8 mouse cellular contexts compared by ENCODE assay signal in genomic region chrX:133688840-133689239, GRCm38 (mm10). TPM values are rescaled to one million over a fixed set of nuclear protein-coding genes. Genes with fewer than 3 reads are reported as not detected.
DNase-seq lines count a peak whose midpoint lies in the region; ATAC-seq and TF ChIP-seq lines count a peak whose summit lies in the region.

Gene Pcdh19 (minus strand): TSS chrX:133688987.

- TF ChIP-seq POLR2A in kidney, adult 2 months (IDR thresholded peaks at IDR 0.05; ENCODE audit: low read depth, low read length) = peak; percentile 22

- no peaks in the 10 kb centered on the region for H3K36me3 ChIP-seq in embryonic facial prominence, embryonic 13.5 days
- H3K36me3 ChIP-seq in kidney, adult 2 months (ENCODE audit: control insufficient read depth, insufficient read depth, low read length) = no peaks in the 10 kb centered on the region
- H3K36me3 ChIP-seq in limb, embryonic 15.5 days = no peaks in the 10 kb centered on the region
- no peaks in the 10 kb centered on the region for H3K36me3 ChIP-seq in midbrain, embryonic 16.5 days (ENCODE audit: control insufficient read depth, insufficient read depth, low read length)

- H3K4me1 ChIP-seq in embryonic facial prominence, embryonic 13.5 days = no peaks in the 10 kb centered on the region
- no peaks in the 10 kb centered on the region for H3K4me1 ChIP-seq in kidney, adult 2 months (ENCODE audit: control insufficient read depth, insufficient read depth, low read length)
- 0 out of 2 replicates have a peak, but pooled peaks cover 3% of the 10 kb centered on the region for H3K4me1 ChIP-seq in limb, embryonic 15.5 days
- no peaks in the 10 kb centered on the region for H3K4me1 ChIP-seq in midbrain, embryonic 16.5 days (ENCODE audit: control insufficient read depth, insufficient read depth, low read length)

- no peaks in the 10 kb centered on the region for H3K9me3 ChIP-seq in embryonic facial prominence, embryonic 13.5 days
- H3K9me3 ChIP-seq in limb, embryonic 15.5 days = no peaks in the 10 kb centered on the region
- no peaks in the 10 kb centered on the region for H3K9me3 ChIP-seq in midbrain, embryonic 16.5 days (replicated peaks; ENCODE audit: control insufficient read depth, low read length, poor library complexity, severe bottlenecking)

- peaks cover 55% of the 10 kb centered on the region for H3K27me3 ChIP-seq in embryonic facial prominence, embryonic 13.5 days
- H3K27me3 ChIP-seq in kidney, adult 2 months (replicated peaks; ENCODE audit: control insufficient read depth, insufficient read depth, low read length) = no peaks in the 10 kb centered on the region; the same call in 1 of the 2 replicates
- H3K27me3 ChIP-seq in limb, embryonic 15.5 days = peaks cover 54% of the 10 kb centered on the region
- H3K27me3 ChIP-seq in midbrain, embryonic 16.5 days (ENCODE audit: control insufficient read depth, insufficient read depth, low read depth, low read length) = no peaks in the 10 kb centered on the region

- H3K4me3 ChIP-seq in embryonic facial prominence, embryonic 13.5 days = peak within 1 kb of the TSS; percentile 55
- peak within 1 kb of the TSS; percentile 59 for H3K4me3 ChIP-seq in kidney, adult 2 months (ENCODE audit: insufficient read depth, low read depth, low read length)
- peak within 1 kb of the TSS; percentile 54 for H3K4me3 ChIP-seq in limb, embryonic 15.5 days
- peak within 1 kb of the TSS; percentile 61 for H3K4me3 ChIP-seq in midbrain, embryonic 16.5 days (ENCODE audit: low read depth, low read length)

- WGBS in embryonic facial prominence, embryonic 13.5 days = 16% methylated on average over 16 of the region's 26 CpGs
- WGBS in kidney, adult 2 months = 0% methylated on average over 18 of the region's 26 CpGs
- WGBS in limb, embryonic 15.5 days = 16% methylated on average over 22 of the region's 26 CpGs
- WGBS in midbrain, embryonic 16.5 days = 29% methylated on average over 19 of the region's 26 CpGs

- H3K27ac ChIP-seq in embryonic facial prominence, embryonic 13.5 days = peak within 1 kb of the TSS; percentile 71
- no peak within 1 kb of the TSS for H3K27ac ChIP-seq in kidney, adult 2 months (ENCODE audit: insufficient read depth, low read depth, low read length)
- H3K27ac ChIP-seq in limb, embryonic 15.5 days = peak within 1 kb of the TSS; percentile 73
- H3K27ac ChIP-seq in midbrain, embryonic 16.5 days (ENCODE audit: low read length) = peak within 1 kb of the TSS; percentile 83

- DNase-seq in urinary bladder, adult 2 months (ENCODE audit: low spot score) = peak; percentile 51
- no peak for DNase-seq in urinary bladder, postnatal 10 days (ENCODE audit: low spot score)
- DNase-seq in heart, adult 8-10 months (ENCODE audit: low spot score) = peak; percentile 77
- DNase-seq in kidney, adult 2 months = peak; percentile 80
- peak; percentile 66 for DNase-seq in testis, postnatal 10 days (ENCODE audit: low spot score)

- ATAC-seq in embryonic facial prominence, embryonic 13.5 days (ENCODE audit: insufficient number of reproducible peaks, insufficient read depth, low FRiP score, low TSS enrichment, low read depth) = peak; percentile 91
- ATAC-seq in limb, embryonic 15.5 days (ENCODE audit: insufficient number of reproducible peaks, low FRiP score, low TSS enrichment, low read depth) = peak; percentile 92
- peak; percentile 94 for ATAC-seq in midbrain, embryonic 16.5 days

- H3K4me2 ChIP-seq in embryonic facial prominence, embryonic 13.5 days = peak within 1 kb of the TSS; percentile 70
- H3K4me2 ChIP-seq in limb, embryonic 15.5 days = peak within 1 kb of the TSS; percentile 79
- peak within 1 kb of the TSS; percentile 58 for H3K4me2 ChIP-seq in midbrain, embryonic 16.5 days (ENCODE audit: low read length)

- no peak for TF ChIP-seq CTCF in kidney, adult 2 months (conservative IDR thresholded peaks at IDR 0.05; ENCODE audit: insufficient read depth, insufficient read length, low read depth, low read length)

- H3K9ac ChIP-seq in embryonic facial prominence, embryonic 13.5 days = peak within 1 kb of the TSS; percentile 69
- H3K9ac ChIP-seq in limb, embryonic 15.5 days = 0 out of 2 replicates have a peak within 1 kb of the TSS, but pooled peaks have one; percentile 28
- peak within 1 kb of the TSS; percentile 75 for H3K9ac ChIP-seq in midbrain, embryonic 16.5 days (ENCODE audit: low read depth, low read length)

RNA-seq across cellular contexts. Expression of gene Pcdh19, which starts in this region (rescaled TPM):
- polyA plus RNA-seq in urinary bladder, adult 2 months (2012; rRNA removed) = 1.4 and 1.9 TPM in 2 replicates
- polyA plus RNA-seq in embryonic facial prominence, embryonic 13.5 days (2015; fragmentation: Nextera tagmentation; extraction: Ambion mirVana) = 8.2 and 10.6 TPM in 2 replicates
- 10 to 100 TPM in 3 of 4 experiments, 1 to 10 TPM in 1; 8.4 to 13.0 (median 10.4) TPM for total RNA-seq in heart, adult 8-10 months (2022)
- 0.44 and 0.48 TPM in 2 replicates for polyA plus RNA-seq in kidney, adult 2 months (2012; rRNA removed)
- 4.8 and 5.2 TPM in 2 replicates for polyA plus RNA-seq in limb, embryonic 15.5 days (2015; fragmentation: Nextera tagmentation; extraction: Ambion mirVana)
- 26.3 and 29.1 TPM in 2 replicates for polyA plus RNA-seq in midbrain, embryonic 16.5 days (2015; fragmentation: Nextera tagmentation; extraction: Ambion mirVana)

Comparison
In these comparisons a context has a peak if more than half of its experiments do, and no peak if none do; other contexts are left out.
1. Peak in DNase-seq and H3K4me3 ChIP-seq in kidney, adult 2 months; RNA of the gene not detected or under 1 TPM.